Mouse (Mus musculus) neutrophil, adult 5-6 weeks (primary cell): ENCODE results near the gene Rab27a. TPM values are rescaled to one million over a fixed set of nuclear protein-coding genes. Genes with fewer than 3 reads are reported as not detected.
A peak's percentile ranks its signal among the peaks of the same experiment; 100 is the strongest.
"Not testable (repeated sequence)": the region's sequence is repeated elsewhere in the genome, so short reads cannot be mapped to it uniquely, and the experiment has no call there.

Source experiments
- ATAC-seq: fragments of 151-379, 151-347 bp; 2 replicates; pipeline ENCODE4 v1.8.0; 2017; ENCODE audit warnings: mild to moderate bottlenecking, moderate TSS enrichment; ENCODE audit not compliant: insufficient number of reproducible peaks, poor library complexity, low FRiP score, severe bottlenecking; ENCODE audit errors: extremely low read depth
- total RNA-seq: library from RNA; stranded (forward); fragments of 200-1000 nt; gene quantifications from 2 replicates; pipeline ENCODE4 v1.2.3, GENCODE M21; 2017

Gene Rab27a
- total RNA-seq, 1 experiment from 2014 or later = 155 TPM

- no peak for ATAC-seq
Observed at GRCm38 (mm10) chr9:73083956-73084355, 39.3 kb downstream of the Rab27a start.

GRCm38 (mm10) chr9:73085845-73086244 lies 41.2 kb downstream of the Rab27a start:
- ATAC-seq = peak; percentile 47

GRCm38 (mm10) chr9:73087121-73087520 lies 42.5 kb downstream of the Rab27a start:
- ATAC-seq = no peak

GRCm38 (mm10) chr9:73087581-73087980 lies 42.9 kb downstream of the Rab27a start:
- ATAC-seq = no peak

- peak; percentile 84 for ATAC-seq
Observed at GRCm38 (mm10) chr9:73089222-73089920, 44.7 kb downstream of the Rab27a start.

GRCm38 (mm10) chr9:73090121-73090520 lies 45.5 kb downstream of the Rab27a start:
- no peak for ATAC-seq

GRCm38 (mm10) chr9:73091747-73092146 lies 47.1 kb downstream of the Rab27a start:
- peak; percentile 53 for ATAC-seq

- ATAC-seq = no peak
Observed at GRCm38 (mm10) chr9:73094580-73094979, 49.9 kb downstream of the Rab27a start.

- no peak for ATAC-seq
Observed at GRCm38 (mm10) chr9:73097898-73098297, 53.2 kb downstream of the Rab27a start.

GRCm38 (mm10) chr9:73101536-73101935 lies 56.9 kb downstream of the Rab27a start, which contains the start of gene Khdc3:
Gene Khdc3 (plus strand): TSS chr9:73101836.
- no peak for ATAC-seq

GRCm38 (mm10) chr9:73102181-73102580 lies 57.5 kb downstream of the Rab27a start, which contains the start of gene Gm20509:
Gene Gm20509 (plus strand): TSS chr9:73102470.
- no peak for ATAC-seq

- no peak for ATAC-seq
Observed at GRCm38 (mm10) chr9:73103159-73103879, 58.7 kb downstream of the Rab27a start.

- ATAC-seq = no peak
Observed at GRCm38 (mm10) chr9:73103880-73104198, 59.2 kb downstream of the Rab27a start.

- ATAC-seq = no peak
Observed at GRCm38 (mm10) chr9:73105141-73105540, 60.5 kb downstream of the Rab27a start.

- ATAC-seq = no peak
Observed at GRCm38 (mm10) chr9:73105771-73106170, 61.1 kb downstream of the Rab27a start.

- ATAC-seq = peak; percentile 98
Observed at GRCm38 (mm10) chr9:73112919-73113906, 68.6 kb downstream of the Rab27a start, which contains the start of gene Rsl24d1. Gene Rsl24d1 (plus strand): TSS chr9:73113426.

- ATAC-seq = not testable (repeated sequence)
Observed at GRCm38 (mm10) chr9:73116704-73117103, 72.0 kb downstream of the Rab27a start.

- ATAC-seq = no peak
Observed at GRCm38 (mm10) chr9:73118012-73118411, 73.4 kb downstream of the Rab27a start.

- ATAC-seq = peak; percentile 49
Observed at GRCm38 (mm10) chr9:73121735-73122134, 77.1 kb downstream of the Rab27a start.
